Mouse (Mus musculus) lung, adult 2 months (tissue): ENCODE data around the gene Cltb.

Experiments used
- CTCF ChIP-seq: fragments of 200-500 bp; IDR thresholded peaks from 2 replicates; pipeline ENCODE4 v1.5.1; 2011; ENCODE audit warnings: mild to moderate bottlenecking, low read length, control low read depth; ENCODE audit not compliant: insufficient read depth
- POLR2A ChIP-seq: fragments of 200-500 bp; IDR thresholded peaks from 2 replicates; pipeline ENCODE4 v1.6.1; 2011; ENCODE audit warnings: low read depth, mild to moderate bottlenecking, control low read depth, low read length, borderline replicate concordance; ENCODE audit errors: extremely low read depth

DNA sequence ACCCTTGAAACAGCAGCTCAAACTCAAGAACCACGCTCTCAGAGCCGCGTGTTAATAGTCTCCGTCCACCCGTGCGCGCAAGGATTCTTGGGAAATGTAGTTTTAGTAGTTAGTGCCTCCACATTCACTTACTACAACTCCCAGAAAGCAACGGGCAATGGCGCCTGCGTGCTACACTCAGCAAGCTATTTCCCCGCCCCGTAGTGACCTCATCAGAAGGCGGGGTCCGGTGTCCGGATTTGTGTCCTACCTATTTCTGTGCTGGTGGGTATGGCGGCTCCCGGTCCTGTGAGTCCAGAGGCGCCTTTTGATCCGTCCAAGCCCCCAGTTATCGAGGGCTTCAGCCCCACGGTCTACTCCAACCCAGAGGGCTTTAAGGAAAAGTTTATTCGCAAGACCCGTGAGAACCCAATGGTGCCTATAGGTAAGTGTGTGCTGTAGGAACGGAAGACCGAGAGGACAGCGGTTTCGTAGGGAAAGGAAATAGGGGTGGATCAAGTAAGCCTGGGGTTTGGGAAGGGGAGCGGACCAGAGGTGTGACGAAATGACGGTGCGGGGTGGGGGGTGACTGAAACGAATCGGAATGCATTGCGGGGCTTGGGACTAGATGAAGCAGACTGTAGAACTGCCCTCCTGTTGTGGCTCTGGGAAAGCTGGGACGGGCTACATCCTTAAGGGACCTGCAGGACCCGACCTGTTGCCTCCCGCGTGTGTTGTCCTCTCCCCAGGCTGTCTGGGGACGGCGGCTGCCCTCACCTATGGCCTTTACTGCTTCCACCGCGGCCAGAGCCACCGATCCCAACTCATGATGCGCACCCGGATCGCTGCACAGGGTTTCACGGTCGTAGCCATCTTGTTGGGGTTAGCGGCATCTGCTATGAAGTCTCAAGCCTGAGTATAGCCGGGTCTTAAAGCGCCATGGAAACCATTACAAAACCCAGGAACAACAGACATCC, 20.9 kb downstream of the Cltb start, which contains the start of the genes Nop16 and Higd2a:
- TF ChIP-seq POLR2A (peak; percentile 42; the same call in 1 of the 2 replicates), CTCF (no peak)
